Mouse (Mus musculus): ENCODE measurements at regions not wholly inside any gene's neighbourhood (a gene's known extent, or its start where the extent isn't known, plus 50 kb on each side); places are given as distances from the start of the nearest gene placed in this dataset.
A peak's percentile ranks its signal among the peaks of the same experiment; 100 is the strongest.

GRCm38 (mm10) chr1:34642304-34642893 lies 62.9 kb downstream of the Amer3 start:
- peak in 1 of 2 experiments; percentile 59 for DNase-seq (ENCODE audit: low spot score in 2 of 2)

DNA sequence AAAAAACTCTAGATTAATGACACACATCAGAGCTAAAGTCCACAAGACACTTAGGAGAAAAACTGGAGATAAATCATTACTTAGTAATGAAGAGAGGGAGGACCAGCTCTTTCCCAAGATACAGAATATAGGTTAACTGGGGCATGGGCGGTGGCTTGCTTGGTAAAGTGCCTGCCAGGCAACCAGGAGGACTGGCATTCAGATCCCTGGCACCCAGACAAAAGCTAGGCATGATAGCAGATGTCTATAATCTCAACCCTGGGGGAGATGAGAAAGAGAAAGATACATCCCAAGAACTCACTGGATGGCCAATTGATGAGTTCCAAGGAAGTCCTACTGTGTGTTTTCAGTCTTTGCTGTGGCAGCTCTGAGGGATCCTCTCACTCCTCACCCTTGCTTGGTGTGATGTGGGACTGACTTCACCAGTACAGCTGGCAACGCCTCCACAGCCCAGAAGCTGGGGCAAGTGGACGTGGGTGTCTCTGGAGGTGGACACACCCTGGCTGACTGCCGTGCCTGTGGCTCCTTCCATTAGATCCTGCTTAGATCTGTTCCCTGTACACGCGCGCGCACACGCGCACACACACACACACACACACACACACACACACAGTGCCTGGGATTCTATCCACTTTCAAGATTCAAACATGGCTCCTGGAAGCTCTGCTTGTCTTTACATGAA lies 74.6 kb downstream of the Amer3 start:
- DNase-seq (ENCODE audit: low spot score in 2 of 2): peak; percentile 68 to 70

GRCm38 (mm10) chr1:34657481-34657880 lies 78.0 kb downstream of the Amer3 start:
- no peak for DNase-seq (ENCODE audit: low spot score in 2 of 2)

DNA sequence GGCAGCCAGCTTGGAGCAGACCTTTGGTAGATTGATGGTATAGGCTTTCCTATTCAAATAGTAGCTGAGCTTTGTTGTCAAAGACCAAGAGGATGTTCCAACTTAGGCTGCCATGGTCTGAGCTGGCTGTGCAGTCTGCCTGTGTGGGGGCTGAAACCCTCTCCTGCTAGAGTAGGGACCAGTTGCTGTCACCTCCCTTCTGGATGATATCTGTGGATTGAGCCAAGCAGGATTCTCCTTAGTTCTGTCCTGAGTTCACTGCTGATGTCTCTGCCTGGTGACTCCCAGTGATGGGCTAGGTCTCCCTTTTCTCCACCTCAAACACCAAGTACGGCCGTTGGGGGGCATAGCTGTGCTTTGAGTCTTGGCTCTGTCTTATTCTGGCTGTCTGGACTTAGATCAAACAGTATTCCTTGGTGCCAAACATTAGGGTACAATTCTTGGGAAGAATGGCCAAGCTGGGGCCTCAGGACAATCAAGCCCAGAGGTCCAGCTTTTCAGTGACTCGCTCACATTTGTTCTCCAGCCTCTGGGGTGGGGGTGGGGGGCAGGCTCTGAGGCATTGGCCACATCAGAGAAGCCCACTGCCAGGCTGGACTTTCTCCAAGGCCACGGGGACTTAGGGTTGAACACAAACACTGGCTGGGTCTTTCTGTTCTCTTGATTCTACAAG lies 84.6 kb downstream of the Amer3 start:
- peak; percentile 42 to 58 for DNase-seq (ENCODE audit: low spot score in 2 of 2)

DNA sequence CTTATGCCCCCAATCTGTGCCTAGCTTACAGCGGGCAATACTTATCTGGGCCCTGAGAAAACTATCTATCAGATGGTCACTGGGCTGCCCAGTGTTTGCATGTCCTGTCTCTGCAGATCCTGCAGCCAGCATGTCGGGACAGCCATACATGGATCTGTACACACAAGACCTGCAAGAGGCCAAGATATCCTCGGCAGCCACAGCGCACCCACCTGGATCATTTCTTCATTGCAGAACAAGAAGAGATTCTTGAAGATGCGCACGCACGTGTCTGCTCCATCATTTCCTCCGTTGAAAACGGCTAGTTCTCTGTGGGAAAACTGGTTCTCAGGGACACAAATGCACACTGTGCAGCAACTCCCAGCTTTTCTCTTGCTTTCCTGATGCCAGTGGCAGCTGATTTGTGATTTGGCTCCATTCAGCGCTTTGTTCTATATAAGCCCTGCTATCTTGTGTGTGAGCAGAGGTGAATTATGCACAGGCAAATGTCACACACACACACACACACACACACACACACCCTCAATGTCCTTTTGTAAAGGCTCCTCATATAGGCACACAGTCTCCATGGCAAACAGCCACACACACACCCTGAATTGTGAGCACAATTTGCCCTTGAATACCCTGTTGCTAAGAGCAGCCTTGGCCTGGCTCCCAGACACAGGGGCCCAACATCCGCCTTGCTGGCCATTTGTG lies 85.5 kb downstream of the Amer3 start:
- peak; percentile 55 to 63 for DNase-seq (ENCODE audit: low spot score in 2 of 2)

DNA sequence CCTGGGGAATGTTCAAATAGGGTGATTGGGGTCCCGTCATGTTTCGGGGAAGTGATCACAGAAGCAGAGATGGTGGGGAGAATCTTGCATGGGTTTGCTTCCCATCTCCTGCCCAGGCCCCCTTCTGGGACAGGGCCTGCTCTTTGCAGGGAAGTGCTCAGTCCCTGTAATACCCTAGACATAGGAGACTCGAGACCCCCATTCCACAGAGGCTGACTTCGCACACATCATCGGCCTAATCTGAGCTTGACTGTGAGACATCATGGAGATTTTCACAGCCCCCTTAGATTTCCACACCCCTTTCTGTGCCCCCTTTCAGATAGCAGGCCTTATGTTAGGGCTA lies 86.0 kb downstream of the Amer3 start:
- no peak for DNase-seq (ENCODE audit: low spot score in 2 of 2)

- peak; percentile 36 to 46 for DNase-seq (ENCODE audit: low spot score in 2 of 2)
These were observed 86.8 kb downstream of the Amer3 start for GRCm38 (mm10) chr1:34666226-34666662.

DNA sequence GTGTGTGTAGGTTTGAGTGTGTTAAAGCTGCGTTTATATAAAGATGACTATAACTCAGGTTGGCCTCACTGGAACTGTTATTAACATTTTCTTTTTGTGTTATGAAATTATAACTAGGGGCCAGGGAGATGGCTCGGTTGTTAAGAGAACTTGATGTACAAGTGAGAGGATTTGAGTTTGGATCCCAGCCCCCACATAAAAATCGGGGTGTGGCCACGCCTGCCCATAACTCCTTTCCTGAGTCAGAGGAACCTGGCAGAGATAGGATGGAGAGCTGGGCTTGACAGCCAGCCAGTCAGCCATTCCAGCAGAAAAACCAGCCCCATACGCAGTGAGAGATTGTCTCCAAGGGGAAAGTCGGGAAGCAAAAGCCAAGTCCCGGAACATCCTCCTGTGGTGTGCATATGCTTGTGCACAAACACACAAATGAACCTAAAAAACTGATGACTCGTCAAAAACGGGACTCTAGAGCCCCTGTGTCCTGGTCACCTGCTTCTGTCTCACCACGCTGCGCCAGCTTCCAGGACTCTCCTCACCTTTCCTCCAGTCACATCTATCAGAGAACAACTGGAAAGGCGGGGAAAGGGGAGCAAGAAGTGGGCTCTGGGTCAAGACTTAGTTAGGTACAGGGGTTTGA lies 97.8 kb downstream of the Amer3 start:
- DNase-seq (ENCODE audit: low spot score in 2 of 2): no peak

DNA sequence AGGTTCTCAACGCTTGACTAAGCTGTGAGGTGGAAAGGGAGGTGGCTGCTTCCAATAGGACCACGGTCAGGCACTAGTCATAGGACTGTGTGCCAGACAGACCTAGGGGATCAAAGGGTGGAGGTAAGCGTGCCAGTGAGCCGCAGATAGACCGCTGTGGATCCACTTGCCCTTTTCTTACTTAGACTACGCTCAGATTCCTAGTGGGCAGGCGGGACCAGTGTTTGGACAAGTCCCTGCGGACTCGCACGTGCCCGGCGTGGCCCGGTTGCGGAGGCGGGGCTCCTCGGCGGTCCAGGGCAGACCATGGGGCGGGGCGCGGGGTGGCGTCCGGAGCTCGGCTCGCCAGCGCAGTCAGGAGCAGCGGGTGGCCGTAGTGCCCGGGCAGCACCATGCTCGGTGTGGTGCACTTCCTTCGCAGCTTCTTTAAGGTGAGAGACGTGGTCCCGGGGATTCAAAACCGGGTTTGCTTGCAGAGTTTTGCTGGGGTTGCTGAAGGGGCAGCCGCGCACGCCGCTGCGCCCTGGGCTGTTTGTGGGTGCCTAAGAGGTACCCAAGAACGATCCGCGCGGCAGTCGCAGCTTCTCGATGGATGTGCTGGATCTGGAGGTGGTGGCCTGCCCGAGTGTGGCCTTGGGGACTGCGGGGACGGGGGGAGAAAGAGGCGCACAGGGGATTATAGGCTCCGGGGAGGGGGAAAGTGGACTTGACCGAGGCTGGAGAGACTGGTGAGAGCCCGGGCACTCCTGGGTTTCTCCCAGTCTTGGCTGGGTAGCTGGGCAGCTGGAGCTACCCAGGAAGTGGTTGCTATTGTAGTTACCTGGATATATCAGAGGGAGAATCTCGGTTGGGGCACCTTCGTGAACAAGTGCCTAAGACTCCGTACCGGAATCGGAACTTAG lies 98.6 kb downstream of the Amer3 start:
- DNase-seq (ENCODE audit: low spot score in 2 of 2): no peak

- no peak for DNase-seq (ENCODE audit: low spot score in 2 of 2)
These were observed 99.2 kb downstream of the Amer3 start for GRCm38 (mm10) chr1:34678734-34679068.

- no peak for DNase-seq (ENCODE audit: low spot score in 2 of 2)
These were observed 107.1 kb downstream of the Amer3 start for GRCm38 (mm10) chr1:34686539-34686938.

- DNase-seq (ENCODE audit: low spot score in 2 of 2): peak; percentile 48 to 60
These were observed 117.1 kb downstream of the Amer3 start for GRCm38 (mm10) chr1:34696533-34696932.

DNA sequence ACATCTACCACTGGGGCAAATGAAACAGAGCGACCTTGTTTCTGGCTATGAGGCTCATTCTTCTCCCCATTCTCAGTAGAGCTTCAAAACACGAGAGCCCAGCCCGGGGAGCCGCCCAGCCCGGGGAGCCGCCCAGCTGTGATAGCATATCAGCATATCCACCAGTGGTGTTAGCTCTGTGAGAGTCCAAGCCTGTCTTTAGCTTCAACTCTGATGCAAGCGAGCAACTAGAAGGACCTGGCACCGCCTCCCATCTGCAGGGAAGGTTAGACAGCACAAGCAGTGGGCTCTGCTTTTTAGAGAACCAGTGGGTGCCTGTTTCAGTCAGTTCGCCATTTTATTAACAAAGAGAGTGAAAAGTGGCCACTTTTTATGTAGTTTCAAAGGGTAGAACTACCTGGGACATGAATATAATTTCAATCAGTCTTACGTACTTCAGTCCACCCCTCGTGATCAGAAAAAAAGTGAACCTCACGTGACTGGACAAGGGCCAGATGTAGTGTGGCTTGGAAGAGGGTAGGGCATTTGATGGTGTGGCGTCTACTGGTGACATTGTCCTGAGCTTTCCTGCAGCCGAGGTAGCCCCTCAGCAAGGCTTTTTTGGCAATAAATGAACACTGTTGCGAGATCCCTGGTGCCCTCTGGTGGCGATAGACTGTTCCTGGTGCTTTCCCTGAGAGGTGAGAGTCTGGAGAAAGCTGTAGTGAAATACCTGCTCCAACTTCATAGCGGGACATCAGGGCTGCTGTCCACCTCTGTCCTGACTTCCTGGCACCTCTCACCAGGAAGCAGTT lies 121.0 kb downstream of the Amer3 start:
- DNase-seq (ENCODE audit: low spot score in 2 of 2): peak; percentile 27 to 56

- no peak for DNase-seq (ENCODE audit: low spot score in 2 of 2)
These were observed 122.0 kb downstream of the Amer3 start for GRCm38 (mm10) chr1:34701436-34701835.

- no peak for DNase-seq (ENCODE audit: low spot score in 2 of 2)
These were observed 129.6 kb downstream of the Amer3 start for GRCm38 (mm10) chr1:34709089-34709488.

DNA sequence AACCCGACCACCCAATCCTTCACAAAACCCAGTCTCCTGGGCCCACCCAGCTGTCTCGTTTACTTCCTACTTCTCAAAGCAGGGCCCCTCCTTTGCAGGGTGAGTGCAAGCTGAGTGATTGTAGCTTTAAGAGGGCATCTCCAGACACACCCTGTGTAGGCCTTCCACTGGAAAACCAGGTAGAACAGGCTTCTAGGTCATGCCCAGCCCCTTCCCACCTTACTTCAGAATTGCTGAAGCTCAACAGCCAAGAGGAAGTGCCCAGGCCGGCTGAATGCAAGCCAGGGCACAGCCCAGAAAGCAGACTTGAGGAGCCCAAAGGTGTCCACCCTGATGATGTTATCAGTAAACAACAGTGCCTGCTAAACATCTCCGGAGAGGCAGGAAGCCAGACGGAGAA lies 120.2 kb downstream of the Fam168b start:
- DNase-seq (ENCODE audit: low spot score in 2 of 2): no peak

DNA sequence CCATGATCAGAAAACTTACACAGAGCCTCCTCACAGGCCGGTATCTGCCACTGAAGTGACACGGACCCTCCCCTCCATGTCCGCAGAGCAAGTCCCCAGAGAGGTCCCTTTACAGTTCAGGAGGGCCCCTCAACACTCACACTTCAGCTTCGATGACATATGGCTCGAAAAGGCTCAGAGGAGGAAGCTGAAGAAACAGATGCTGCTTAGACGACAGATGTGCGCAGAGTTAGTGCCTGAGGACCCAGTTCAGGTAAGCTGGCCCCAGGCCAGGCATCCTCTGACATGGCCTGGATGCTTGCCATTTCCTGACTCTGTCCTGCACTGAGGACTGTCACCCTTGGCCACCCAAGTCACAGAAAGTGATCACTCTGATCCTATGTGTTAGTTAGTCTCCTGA lies 110.7 kb downstream of the Fam168b start:
- DNase-seq (ENCODE audit: low spot score in 2 of 2): no peak

DNA sequence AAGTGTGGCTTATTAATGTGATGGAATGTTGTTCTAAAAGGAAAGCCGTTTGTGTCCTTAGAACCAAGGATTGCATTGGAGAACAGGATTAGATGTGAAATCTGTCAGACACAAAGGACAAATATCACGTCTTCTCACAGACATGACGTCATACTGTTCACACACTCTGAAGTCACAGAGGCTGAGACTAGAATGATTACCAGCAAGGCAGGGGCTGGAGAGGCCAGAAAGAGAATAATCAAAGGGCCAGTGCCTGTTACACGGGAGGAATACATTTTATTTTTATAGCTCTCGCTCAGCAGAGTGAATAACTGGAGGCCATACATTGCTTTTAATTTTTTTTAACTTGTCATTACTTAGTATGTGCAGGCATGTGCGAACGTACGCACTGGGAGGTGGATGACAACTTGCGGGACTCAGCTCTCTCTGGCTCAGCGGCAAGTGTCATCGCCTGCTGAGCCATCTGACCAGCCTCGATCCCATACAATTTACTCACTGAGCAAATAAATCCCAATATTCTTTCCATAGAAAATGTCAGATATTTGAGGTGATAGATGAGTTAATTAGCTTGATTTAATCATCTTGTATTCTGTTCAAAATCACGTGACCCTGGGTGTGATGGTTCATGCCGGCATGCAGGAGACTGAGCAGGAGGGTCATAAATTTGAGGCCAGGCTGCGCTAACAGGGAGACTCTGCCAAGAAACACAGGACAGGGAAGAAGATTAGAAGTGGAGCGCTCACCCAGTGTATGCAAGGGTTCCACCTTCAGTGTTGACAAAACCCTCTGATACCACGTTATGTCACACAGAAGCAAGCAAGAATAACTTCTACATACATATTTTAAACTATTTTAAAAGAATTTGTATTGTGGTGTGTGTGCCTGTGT lies 109.6 kb downstream of the Fam168b start:
- no peak for DNase-seq (ENCODE audit: low spot score in 2 of 2)
